Mouse (Mus musculus): Measurements from ENCODE around the gene Ephb1.
A peak's percentile ranks its signal among the peaks of the same experiment; 100 is the strongest.

Gene Ephb1

DNA sequence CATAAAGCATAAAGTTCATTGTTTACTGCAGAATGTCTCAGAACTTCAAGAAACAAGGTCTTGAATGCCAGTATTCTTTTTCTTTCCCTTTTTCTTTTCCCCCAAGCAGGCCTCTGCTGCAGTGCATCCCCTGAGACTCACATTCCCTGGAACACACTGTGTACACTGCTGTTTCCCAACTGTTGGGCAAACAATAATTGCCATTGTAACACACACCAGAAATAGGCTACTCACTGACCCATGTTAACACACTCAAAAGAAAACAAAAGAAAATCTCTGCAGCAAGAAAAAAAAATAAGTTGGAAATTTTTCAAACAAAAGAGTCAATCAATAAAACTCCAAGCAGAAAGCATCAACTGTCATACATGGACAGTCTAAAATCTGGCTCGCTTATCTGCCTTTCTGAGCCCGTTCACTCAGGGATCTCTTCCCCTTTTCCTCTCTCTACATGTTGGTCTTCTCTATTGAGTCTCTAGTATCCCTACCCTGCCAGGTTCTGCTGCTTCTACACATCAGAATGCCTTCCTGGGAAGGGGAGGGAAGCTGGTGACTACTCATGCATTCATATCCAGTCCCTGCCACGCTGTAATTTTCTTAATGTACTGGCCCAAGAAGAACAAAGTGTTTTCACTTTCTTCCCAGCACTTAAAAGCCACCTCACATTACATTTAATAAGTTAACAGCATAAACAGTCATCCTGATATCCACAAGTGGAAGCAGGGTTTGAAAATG, 285.2 kb downstream of the Ephb1 start:
- DNase-seq (ENCODE audit: low read depth, low spot score), result no peak

DNA sequence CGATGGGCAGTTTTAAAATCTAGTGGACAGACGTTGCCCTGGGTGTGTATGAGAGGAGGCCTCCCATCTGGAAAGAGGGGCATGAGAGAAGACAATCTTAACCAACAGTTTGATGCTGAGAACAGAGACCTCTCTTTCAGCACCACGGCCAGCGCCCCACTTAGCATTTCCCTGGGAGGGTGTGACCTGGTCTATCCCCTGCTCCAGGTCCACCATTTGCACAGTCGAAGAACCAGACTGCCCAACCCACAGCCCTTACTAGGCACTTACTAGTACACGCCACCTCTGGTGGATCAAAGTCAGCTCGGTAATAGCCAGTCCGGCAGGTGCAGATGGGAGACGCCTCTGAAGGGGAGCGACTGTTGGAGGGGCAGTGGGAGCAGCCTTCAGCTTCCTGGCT, 287.9 kb downstream of the Ephb1 start:
- DNase-seq (ENCODE audit: low read depth, low spot score), result no peak

DNA sequence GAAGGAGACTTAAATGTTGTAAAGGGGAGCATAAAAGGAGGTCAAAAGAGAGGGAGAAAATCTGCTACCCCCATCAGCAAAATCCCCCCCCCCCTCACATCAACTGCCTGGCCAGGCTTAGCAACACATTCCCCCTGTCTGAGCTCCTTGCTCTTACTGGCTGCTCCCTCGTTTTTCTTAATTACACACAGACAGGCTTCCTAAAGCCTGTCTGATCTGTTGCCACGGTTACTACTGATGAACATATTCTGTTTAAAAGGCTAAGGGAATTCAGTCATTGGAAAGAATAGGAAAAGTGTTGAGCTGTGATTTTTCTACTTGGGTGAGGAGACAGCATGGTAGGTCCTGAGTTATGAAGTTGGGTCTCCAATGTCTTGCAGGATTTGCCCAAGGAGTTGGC, 308.6 kb downstream of the Ephb1 start:
- DNase-seq (ENCODE audit: low read depth, low spot score), result no peak

- no peak for DNase-seq (ENCODE audit: low read depth, low spot score)
These were observed 309.2 kb downstream of the Ephb1 start for GRCm38 (mm10) chr9:102045111-102045861.

- peak; percentile 78 for DNase-seq (ENCODE audit: low read depth, low spot score)
These were observed 315.3 kb downstream of the Ephb1 start for GRCm38 (mm10) chr9:102039011-102039733.

DNA sequence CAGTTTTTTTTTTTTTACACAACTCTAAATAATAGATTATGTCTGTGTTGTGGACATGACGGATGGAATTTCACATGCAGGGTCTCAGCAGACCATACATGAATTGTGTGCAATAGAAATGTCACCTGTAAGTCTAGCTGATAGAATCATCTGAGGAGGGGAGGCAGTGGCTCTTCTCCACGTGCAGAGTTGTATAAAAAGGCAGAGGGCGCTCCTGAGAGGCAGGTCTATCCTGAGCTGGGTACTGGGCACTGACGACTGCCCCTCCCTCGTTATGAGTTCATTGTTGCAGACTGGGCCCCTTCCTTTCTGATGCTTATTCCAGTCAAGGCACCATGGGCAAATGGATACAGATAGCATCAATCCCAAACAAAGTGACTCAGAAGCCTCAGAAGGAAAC, 318.4 kb downstream of the Ephb1 start:
- no peak for DNase-seq (ENCODE audit: low read depth, low spot score)

GRCm38 (mm10) chr9:102033231-102033630, 321.3 kb downstream of the Ephb1 start:
- no peak for DNase-seq (ENCODE audit: low read depth, low spot score)

DNA sequence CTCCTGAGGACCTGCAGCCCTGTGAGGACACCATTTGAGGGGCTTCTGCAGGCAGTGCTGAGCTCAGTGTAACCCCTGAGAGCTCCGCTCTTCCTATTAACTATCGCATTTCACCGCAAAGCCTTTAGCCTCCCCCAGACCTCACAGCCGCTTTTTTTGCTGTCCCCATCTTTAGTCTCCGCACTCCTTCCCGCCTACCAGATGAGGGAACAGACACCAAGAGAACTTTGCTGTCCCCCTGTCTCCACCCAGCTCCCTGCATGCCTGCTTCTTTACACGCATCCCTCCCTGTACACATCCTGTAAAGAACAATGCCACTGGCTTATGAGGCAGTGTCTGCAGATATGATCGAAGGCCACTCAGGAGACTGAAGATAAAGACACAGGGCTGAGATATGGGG, 322.1 kb downstream of the Ephb1 start:
- no peak for DNase-seq (ENCODE audit: low read depth, low spot score)

- DNase-seq (ENCODE audit: low read depth, low spot score), result no peak
These were observed 324.8 kb downstream of the Ephb1 start for GRCm38 (mm10) chr9:102029661-102030060.

DNA sequence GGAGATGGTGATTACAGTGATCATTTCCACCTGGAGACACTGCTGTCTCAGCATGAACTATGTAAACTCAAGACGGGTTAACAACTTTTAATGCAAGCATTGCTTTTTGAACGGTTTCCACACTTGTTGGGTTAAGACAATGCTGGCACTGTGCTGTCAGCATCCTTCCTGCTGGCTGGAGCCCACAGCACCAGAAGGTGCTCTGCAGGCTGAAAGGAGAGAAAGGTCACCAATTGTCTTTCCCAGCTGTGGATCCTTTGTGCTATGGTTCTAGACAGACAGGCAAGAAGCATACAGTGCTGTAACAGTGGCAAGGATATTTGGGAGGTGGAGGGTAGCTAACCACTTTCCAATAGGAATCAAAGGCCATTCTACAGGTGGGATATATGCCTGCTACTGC, 328.4 kb downstream of the Ephb1 start:
- no peak for DNase-seq (ENCODE audit: low read depth, low spot score)

DNA sequence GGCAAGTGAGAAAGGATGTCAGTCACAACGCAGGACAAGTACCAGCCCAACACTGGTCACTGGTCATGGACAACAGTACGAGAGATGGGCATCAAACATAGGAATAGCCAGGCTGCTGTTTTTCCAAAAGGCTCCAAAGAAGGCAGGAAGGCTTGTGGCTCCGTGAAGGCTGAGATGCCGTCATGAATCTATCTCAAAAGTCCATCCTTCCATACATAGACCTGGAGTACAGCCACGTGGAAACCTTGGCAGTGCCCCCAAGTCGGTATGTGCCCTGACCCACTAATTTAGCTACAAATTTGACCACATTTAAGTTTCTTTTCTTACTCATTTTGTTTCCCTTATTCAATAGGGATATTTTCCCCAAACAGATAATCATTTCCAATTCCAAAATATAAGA, 329.4 kb downstream of the Ephb1 start:
- no peak for DNase-seq (ENCODE audit: low read depth, low spot score)

GRCm38 (mm10) chr9:102015516-102015915, 339.0 kb downstream of the Ephb1 start:
- DNase-seq (ENCODE audit: low read depth, low spot score), result no peak

DNA sequence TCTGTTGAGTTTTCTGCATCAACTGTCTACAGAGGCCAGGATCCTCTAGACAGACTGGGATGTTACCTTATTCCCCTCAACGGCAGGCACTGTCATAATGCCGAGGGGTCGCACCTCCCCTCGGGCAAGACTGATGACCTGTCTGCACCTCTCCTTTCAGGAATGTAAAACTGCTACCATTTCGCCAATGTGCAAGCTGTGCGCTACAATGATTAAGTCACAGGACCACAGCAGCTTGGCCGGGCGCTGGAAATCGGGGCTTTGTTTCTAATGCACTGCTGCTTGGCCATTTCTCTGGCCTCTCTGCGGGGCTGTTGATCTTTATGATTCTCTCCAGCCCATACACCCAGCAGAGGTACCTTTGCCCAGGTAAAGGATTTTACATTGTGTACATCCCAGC, 346.8 kb downstream of the Ephb1 start:
- no peak for DNase-seq (ENCODE audit: low read depth, low spot score)

DNA sequence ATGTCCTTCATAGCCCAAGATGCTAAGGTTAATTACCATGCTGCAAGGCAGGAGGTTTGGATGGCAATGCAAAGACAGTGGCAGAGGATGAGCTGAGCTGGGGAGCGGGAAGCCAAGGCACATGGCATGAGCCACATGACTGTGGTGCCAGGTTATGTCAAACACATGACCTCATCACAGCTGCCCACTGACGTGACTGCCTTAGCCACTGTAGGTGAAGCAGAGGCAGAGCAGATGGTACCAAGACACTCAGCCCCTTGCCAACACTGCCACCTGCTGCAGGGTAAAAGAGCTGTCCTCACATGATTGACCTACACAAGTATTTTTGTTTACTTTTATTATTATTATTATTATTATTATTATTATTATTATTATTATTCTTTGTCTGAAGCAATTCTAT, 348.0 kb downstream of the Ephb1 start:
- DNase-seq (ENCODE audit: low read depth, low spot score), result no peak

DNA sequence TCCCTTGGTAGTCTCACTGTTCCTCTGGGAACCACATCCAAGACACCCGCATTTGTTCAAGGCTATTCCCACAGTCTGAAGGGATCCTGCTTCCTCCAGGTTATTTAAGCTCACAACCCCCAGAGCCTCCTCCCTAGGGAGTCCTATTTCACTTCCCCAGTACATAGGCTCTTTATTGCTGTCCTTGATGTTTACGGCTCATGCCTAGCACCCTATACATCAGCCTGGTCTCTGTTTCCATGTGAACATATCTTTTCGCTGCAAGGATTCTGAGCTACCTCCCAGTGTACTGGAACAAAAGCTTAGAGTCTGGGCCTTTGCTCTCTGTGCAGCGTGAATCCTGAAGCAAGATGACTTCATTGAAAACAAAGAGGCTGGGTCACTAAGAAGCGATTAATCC, 351.6 kb downstream of the Ephb1 start:
- DNase-seq (ENCODE audit: low read depth, low spot score), result no peak

- DNase-seq (ENCODE audit: low read depth, low spot score), result no peak
These were observed 352.3 kb downstream of the Ephb1 start for GRCm38 (mm10) chr9:102002186-102002585.

- DNase-seq (ENCODE audit: low read depth, low spot score), result no peak
These were observed 352.8 kb downstream of the Ephb1 start for GRCm38 (mm10) chr9:102001633-102002165.

- no peak for DNase-seq (ENCODE audit: low read depth, low spot score)
These were observed 354.8 kb downstream of the Ephb1 start for GRCm38 (mm10) chr9:101999690-102000089.

- DNase-seq (ENCODE audit: low read depth, low spot score), result no peak
These were observed 357.6 kb downstream of the Ephb1 start for GRCm38 (mm10) chr9:101996771-101997500.

GRCm38 (mm10) chr9:101996183-101996582, 358.3 kb downstream of the Ephb1 start:
- no peak for DNase-seq (ENCODE audit: low read depth, low spot score)

- DNase-seq (ENCODE audit: low read depth, low spot score), result no peak
These were observed 358.9 kb downstream of the Ephb1 start for GRCm38 (mm10) chr9:101995423-101996156.
